Mouse (Mus musculus): Measurements from ENCODE around the gene Arg2. TPM values are rescaled to one million over a fixed set of nuclear protein-coding genes. Genes with fewer than 3 reads are reported as not detected.
A peak's percentile ranks its signal among the peaks of the same experiment; 100 is the strongest.

The Arg2 gene
- polyA plus RNA-seq, 1 experiment from 2014 or later, result 4.1 TPM

GRCm38 (mm10) chr12:79141384-79141783, 10.8 kb downstream of the Arg2 start:
- ATAC-seq (ENCODE audit: low FRiP score) (no peak), DNase-seq (ENCODE audit: low spot score, missing footprints) (no peak)
- Histone ChIP-seq H3K27ac (ENCODE audit: low read depth, low read length) (no peak overlapping the region), H3K36me3 (ENCODE audit: control insufficient read depth, insufficient read depth, low read length) (no peaks in the 10 kb centered on the region), H3K4me2 (no peak overlapping the region), H3K9ac (ENCODE audit: low read length) (no peak overlapping the region), H3K9me3 (ENCODE audit: control insufficient read depth, low read length) (no peaks in the 10 kb centered on the region), H3K4me1 (ENCODE audit: control insufficient read depth, insufficient read depth, low read length) (no peaks in the 10 kb centered on the region), H3K27me3 (ENCODE audit: control insufficient read depth, insufficient read depth, low read length) (no peaks in the 10 kb centered on the region), H3K4me3 (ENCODE audit: low read depth, low read length) (no peak overlapping the region)

DNA sequence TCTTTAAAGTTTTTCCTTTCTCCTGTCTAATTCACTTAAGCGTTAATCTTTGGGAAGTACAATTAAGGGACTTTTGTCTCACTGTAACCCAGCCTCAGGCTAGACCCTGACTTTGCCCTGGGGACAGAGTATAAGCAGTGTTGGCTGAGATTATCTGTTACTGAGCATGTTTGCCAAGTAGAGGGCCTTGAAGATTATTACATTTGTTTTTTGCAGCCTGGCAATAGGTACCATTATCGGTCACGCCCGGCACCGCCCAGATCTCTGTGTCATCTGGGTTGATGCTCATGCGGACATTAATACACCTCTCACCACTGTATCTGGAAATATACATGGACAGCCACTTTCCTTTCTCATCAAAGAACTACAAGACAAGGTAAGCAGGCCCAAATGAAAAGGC, 19.1 kb downstream of the Arg2 start:
- Histone ChIP-seq H3K9ac (ENCODE audit: low read length) (no peak overlapping the region), H3K9me3 (ENCODE audit: control insufficient read depth, low read length) (no peaks in the 10 kb centered on the region), H3K4me3 (ENCODE audit: low read depth, low read length) (no peak overlapping the region), H3K27ac (ENCODE audit: low read depth, low read length) (no peak overlapping the region), H3K36me3 (ENCODE audit: control insufficient read depth, insufficient read depth, low read length) (no peaks in the 10 kb centered on the region), H3K27me3 (ENCODE audit: control insufficient read depth, insufficient read depth, low read length) (no peaks in the 10 kb centered on the region), H3K4me1 (ENCODE audit: control insufficient read depth, insufficient read depth, low read length) (no peaks in the 10 kb centered on the region), H3K4me2 (no peak overlapping the region)
- ATAC-seq (ENCODE audit: low FRiP score) (no peak), DNase-seq (ENCODE audit: low spot score, missing footprints) (no peak)
- 91% methylated on average over 6 of the region's 6 CpGs for WGBS

DNA sequence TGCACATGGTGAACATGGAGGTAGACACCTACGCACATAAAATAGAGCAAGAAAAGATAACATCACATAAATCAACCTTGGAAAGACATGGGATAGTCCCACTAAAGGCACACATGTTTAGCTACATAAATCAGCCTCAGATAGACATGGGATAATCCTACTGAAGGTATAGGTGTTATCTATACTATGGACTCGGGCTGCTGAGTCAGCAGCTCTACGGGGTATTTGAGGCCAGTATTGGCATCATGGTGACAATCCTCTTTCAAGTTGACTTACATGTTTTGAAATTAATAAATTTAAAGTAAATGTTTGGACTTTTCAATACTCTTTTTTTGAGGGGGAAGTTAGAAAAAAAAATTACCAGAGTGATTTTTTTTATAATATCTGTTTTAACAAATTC, 32.3 kb downstream of the Arg2 start:
- no peak overlapping the region for H3K4me3 ChIP-seq (ENCODE audit: low read depth, low read length)
- DNase-seq (ENCODE audit: low spot score, missing footprints) (no peak), ATAC-seq (ENCODE audit: low FRiP score) (no peak)
- H3K36me3 ChIP-seq (ENCODE audit: control insufficient read depth, insufficient read depth, low read length), result peaks cover 3% of the 10 kb centered on the region
- no peaks in the 10 kb centered on the region for H3K9me3 ChIP-seq (ENCODE audit: control insufficient read depth, low read length)
- H3K4me2 ChIP-seq, result no peak overlapping the region
- H3K9ac ChIP-seq (ENCODE audit: low read length), result no peak overlapping the region
- 91% methylated on average over 3 of the region's 3 CpGs for WGBS
- H3K4me1 ChIP-seq (ENCODE audit: control insufficient read depth, insufficient read depth, low read length), result no peaks in the 10 kb centered on the region
- no peaks in the 10 kb centered on the region for H3K27me3 ChIP-seq (ENCODE audit: control insufficient read depth, insufficient read depth, low read length)
- H3K27ac ChIP-seq (ENCODE audit: low read depth, low read length), result no peak overlapping the region

DNA sequence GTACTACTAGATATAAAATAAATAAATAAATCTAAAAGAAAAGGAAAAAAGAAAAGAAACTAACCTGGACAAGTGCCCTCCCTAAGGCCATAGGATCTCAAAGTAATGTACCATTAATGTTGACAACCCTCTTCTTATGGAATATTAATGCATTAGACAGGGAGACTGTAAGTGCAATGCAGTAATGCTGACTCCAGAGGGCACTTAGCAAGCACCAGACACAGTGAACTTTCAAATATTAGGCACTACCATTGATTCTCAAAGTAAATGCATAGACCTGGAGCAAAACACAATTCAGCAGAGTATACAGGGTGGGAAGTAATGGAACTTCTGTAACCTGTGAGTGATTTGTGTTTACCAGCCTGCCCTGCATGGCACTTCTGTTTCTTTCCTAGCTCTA, 38.6 kb downstream of the Arg2 start:
- no peak overlapping the region for H3K27ac ChIP-seq (ENCODE audit: low read depth, low read length)
- peaks cover 7% of the 10 kb centered on the region for H3K4me1 ChIP-seq (ENCODE audit: control insufficient read depth, insufficient read depth, low read length)
- DNase-seq (ENCODE audit: low spot score, missing footprints) (no peak), ATAC-seq (ENCODE audit: low FRiP score) (no peak)
- no peaks in the 10 kb centered on the region for H3K36me3 ChIP-seq (ENCODE audit: control insufficient read depth, insufficient read depth, low read length)
- H3K4me3 ChIP-seq (ENCODE audit: low read depth, low read length), result no peak overlapping the region
- no peaks in the 10 kb centered on the region for H3K9me3 ChIP-seq (ENCODE audit: control insufficient read depth, low read length)
- H3K9ac ChIP-seq (ENCODE audit: low read length), result no peak overlapping the region
- H3K27me3 ChIP-seq (ENCODE audit: control insufficient read depth, insufficient read depth, low read length), result no peaks in the 10 kb centered on the region
- H3K4me2 ChIP-seq, result no peak overlapping the region

DNA sequence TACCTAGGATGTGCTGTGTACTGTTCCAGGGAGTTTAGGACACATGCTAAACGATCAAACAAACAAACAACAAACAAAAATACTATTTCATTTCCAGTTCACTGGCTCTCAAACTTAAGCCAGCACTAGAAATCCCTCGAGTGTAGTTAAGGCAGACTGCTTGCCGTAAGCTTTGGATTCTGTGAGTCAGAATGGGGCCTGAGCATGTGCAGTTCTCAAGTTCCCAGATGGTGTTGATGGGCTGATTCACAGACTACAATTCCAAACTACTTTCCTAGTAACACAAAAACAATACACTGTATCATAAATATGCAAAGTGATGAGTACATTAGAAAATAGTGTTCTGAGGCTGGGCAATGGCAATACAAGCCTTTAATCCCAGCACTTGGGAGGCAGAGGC, 39.8 kb downstream of the Arg2 start:
- DNase-seq (ENCODE audit: low spot score, missing footprints), result no peak
- Histone ChIP-seq H3K27ac (ENCODE audit: low read depth, low read length) (no peak overlapping the region), H3K36me3 (ENCODE audit: control insufficient read depth, insufficient read depth, low read length) (no peaks in the 10 kb centered on the region), H3K9ac (ENCODE audit: low read length) (no peak overlapping the region), H3K4me1 (ENCODE audit: control insufficient read depth, insufficient read depth, low read length) (peaks cover 7% of the 10 kb centered on the region), H3K4me2 (no peak overlapping the region), H3K27me3 (ENCODE audit: control insufficient read depth, insufficient read depth, low read length) (no peaks in the 10 kb centered on the region), H3K9me3 (ENCODE audit: control insufficient read depth, low read length) (no peaks in the 10 kb centered on the region), H3K4me3 (ENCODE audit: low read depth, low read length) (no peak overlapping the region)
- ATAC-seq (ENCODE audit: low FRiP score), result no peak
- WGBS, result 80% methylated on average over 3 of the region's 3 CpGs

GRCm38 (mm10) chr12:79171269-79171995, 40.9 kb downstream of the Arg2 start:
- H3K9ac ChIP-seq (ENCODE audit: low read length), result peak overlapping the region; percentile 89
- peak overlapping the region; percentile 67 for H3K4me3 ChIP-seq (ENCODE audit: low read depth, low read length)
- DNase-seq (ENCODE audit: low spot score, missing footprints) (peak; percentile 83), ATAC-seq (ENCODE audit: low FRiP score) (no peak)
- no peak overlapping the region for H3K27ac ChIP-seq (ENCODE audit: low read depth, low read length)
- H3K36me3 ChIP-seq (ENCODE audit: control insufficient read depth, insufficient read depth, low read length), result peaks cover 4% of the 10 kb centered on the region; the same call in 1 of the 2 replicates
- H3K4me1 ChIP-seq (ENCODE audit: control insufficient read depth, insufficient read depth, low read length), result peaks cover 7% of the 10 kb centered on the region
- peak overlapping the region; percentile 54 for H3K4me2 ChIP-seq
- WGBS, result 43% methylated on average over 12 of the region's 12 CpGs
- no peaks in the 10 kb centered on the region for H3K27me3 ChIP-seq (ENCODE audit: control insufficient read depth, insufficient read depth, low read length)
- no peaks in the 10 kb centered on the region for H3K9me3 ChIP-seq (ENCODE audit: control insufficient read depth, low read length)

DNA sequence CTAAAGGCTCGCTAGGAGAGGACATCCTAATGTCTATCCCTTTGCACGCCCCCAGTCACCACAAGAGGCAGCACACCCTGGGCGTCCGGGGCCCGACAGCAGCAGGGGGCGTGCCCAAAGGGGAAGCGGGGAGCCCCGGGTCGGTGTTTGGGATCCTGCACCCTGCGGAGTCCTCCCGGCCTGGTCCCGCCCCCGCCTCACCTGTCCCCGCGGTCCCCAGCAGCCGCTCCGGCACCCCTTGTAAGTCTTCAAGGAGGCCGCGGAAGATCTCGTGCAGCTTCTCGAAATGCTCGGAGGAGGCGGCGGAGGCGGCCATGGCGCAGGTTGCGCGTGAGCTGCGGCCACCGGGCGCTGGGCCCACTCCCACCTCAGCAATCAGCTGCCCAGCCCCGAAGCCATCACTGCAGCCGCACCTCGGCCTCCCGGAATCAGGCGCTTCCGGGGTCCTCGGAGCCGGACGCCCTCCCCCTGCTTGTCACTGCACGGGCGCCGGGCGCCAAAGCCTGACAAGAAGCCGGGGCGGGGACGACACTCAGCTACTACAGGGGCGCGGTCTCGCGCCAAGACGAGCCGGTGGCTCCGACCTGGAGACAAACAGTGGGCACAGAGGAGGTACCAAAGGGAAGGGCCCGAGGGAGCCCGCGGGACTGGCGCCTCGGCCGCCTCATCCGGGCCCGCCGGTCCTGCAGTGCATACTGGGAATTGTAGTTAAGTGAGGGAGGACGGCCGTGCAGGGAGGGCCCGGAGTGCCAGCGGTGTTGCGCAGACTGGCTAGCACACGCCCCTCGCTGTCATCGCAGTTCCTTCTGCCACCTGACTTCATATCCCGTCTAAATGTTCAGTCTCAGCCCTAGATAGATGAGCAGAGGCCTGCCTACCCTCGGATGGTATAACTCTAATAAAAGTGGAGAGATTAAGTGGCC, 41.7 kb downstream of the Arg2 start, which contains the start of gene Vti1b:
TSS of gene Vti1b (minus strand) at position 649 of the 923 bp plus-strand sequence.
- Histone ChIP-seq H3K27me3 (ENCODE audit: control insufficient read depth, insufficient read depth, low read length) (no peaks in the 10 kb centered on the region), H3K27ac (ENCODE audit: low read depth, low read length) (peak within 1 kb of the TSS; percentile 75)
- ATAC-seq (ENCODE audit: low FRiP score), result peak; percentile 98

GRCm38 (mm10) chr12:79173721-79174120, 43.1 kb downstream of the Arg2 start:
- Histone ChIP-seq H3K27me3 (ENCODE audit: control insufficient read depth, insufficient read depth, low read length) (no peaks in the 10 kb centered on the region), H3K36me3 (ENCODE audit: control insufficient read depth, insufficient read depth, low read length) (peaks cover 6% of the 10 kb centered on the region; the same call in 1 of the 2 replicates), H3K9me3 (ENCODE audit: control insufficient read depth, low read length) (no peaks in the 10 kb centered on the region), H3K27ac (ENCODE audit: low read depth, low read length) (no peak overlapping the region), H3K4me2 (no peak overlapping the region), H3K4me3 (ENCODE audit: low read depth, low read length) (no peak overlapping the region), H3K4me1 (ENCODE audit: control insufficient read depth, insufficient read depth, low read length) (peaks cover 7% of the 10 kb centered on the region), H3K9ac (ENCODE audit: low read length) (no peak overlapping the region)
- no peak for ATAC-seq (ENCODE audit: low FRiP score)
- DNase-seq (ENCODE audit: low spot score, missing footprints), result no peak
- 87% methylated on average over 5 of the region's 5 CpGs for WGBS

More for the DNA sequence above, 41.7 kb downstream of the Arg2 start, which contains the start of gene Vti1b:
- peaks cover 7% of the 10 kb centered on the region for H3K4me1 ChIP-seq (ENCODE audit: control insufficient read depth, insufficient read depth, low read length)
- peak within 1 kb of the TSS; percentile 89 for H3K9ac ChIP-seq (ENCODE audit: low read length)
- H3K4me3 ChIP-seq (ENCODE audit: low read depth, low read length), result peak within 1 kb of the TSS; percentile 67
- no peaks in the 10 kb centered on the region for H3K9me3 ChIP-seq (ENCODE audit: control insufficient read depth, low read length)
- peak within 1 kb of the TSS; percentile 54 for H3K4me2 ChIP-seq
- WGBS, result under 1% methylated on average over 72 of the region's 73 CpGs
- DNase-seq (ENCODE audit: low spot score, missing footprints), result peak; percentile 98
- H3K36me3 ChIP-seq (ENCODE audit: control insufficient read depth, insufficient read depth, low read length), result peaks cover 6% of the 10 kb centered on the region; the same call in 1 of the 2 replicates

DNA sequence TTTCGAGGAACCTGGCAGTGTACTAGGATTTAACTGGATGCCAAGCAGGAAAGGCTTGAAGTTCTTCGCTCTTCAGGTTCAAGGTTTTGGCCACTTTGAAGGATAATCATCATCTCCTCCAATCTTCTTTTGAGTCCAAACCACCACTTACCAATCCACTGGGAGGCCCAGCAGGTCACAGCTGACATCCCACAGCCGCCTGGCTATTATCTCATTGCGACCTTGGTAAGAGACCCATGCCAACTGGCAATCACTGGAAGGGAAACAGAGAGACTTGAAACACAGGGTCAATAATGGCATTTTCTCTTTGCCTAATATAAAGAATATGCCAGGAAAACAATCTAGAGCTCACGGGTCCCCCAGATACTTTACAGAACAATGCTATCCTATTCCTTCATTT, 45.4 kb downstream of the Arg2 start:
- no peaks in the 10 kb centered on the region for H3K27me3 ChIP-seq (ENCODE audit: control insufficient read depth, insufficient read depth, low read length)
- DNase-seq (ENCODE audit: low spot score, missing footprints) (no peak), ATAC-seq (ENCODE audit: low FRiP score) (no peak)
- H3K4me1 ChIP-seq (ENCODE audit: control insufficient read depth, insufficient read depth, low read length), result peaks cover 7% of the 10 kb centered on the region
- H3K36me3 ChIP-seq (ENCODE audit: control insufficient read depth, insufficient read depth, low read length), result peaks cover 6% of the 10 kb centered on the region; the same call in 1 of the 2 replicates
- 93% methylated on average over 5 of the region's 5 CpGs for WGBS
- H3K9ac ChIP-seq (ENCODE audit: low read length), result no peak overlapping the region
- H3K4me3 ChIP-seq (ENCODE audit: low read depth, low read length), result no peak overlapping the region
- no peak overlapping the region for H3K27ac ChIP-seq (ENCODE audit: low read depth, low read length)
- no peak overlapping the region for H3K4me2 ChIP-seq
- no peaks in the 10 kb centered on the region for H3K9me3 ChIP-seq (ENCODE audit: control insufficient read depth, low read length)
